Mouse (Mus musculus): ENCODE results near the gene Capn12.

DNA sequence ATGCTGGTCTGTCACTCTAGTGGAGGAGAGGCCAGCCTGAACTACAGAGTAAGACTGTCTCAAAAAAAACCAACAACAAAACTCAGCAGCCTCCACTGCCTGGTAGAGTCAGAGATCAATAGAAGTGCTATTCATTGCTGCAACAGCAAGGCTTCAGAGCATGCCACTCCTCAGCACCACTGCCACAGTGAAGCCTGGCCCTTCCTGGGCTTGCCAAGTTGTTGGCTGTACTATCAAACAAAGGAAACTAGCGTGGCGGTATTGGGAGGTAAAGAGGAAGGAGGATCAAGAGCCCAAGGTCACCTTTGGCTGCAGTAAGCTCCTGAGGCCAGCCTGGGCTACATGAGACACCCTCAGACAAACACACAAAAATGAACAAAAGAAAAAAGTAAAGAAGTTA is 45.0 kb downstream of the Capn12 start:
- TF ChIP-seq CTCF (IDR thresholded peaks at IDR 0.05) (no peak), EP300 (IDR thresholded peaks at IDR 0.05; ENCODE audit: insufficient read depth, low read depth, low read length) (no peak), POLR2A (IDR thresholded peaks at IDR 0.05; ENCODE audit: insufficient read depth, low read depth, low read length) (no peak)
